Mouse (Mus musculus) ES-Bruce4 (cell line): ENCODE results near the gene Abl2. TPM values are rescaled to one million over a fixed set of nuclear protein-coding genes. Genes with fewer than 3 reads are reported as not detected.

Experiments used
- H3K27ac ChIP-seq: 2 replicates; pipeline ENCODE4 v1.5.1; 2012; ENCODE audit warnings: low read length, inconsistent platforms; ENCODE audit not compliant: insufficient read depth
- H3K27me3 ChIP-seq: 2 replicates; pipeline ENCODE4 v1.6.1; 2012; ENCODE audit warnings: mild to moderate bottlenecking, low read length, inconsistent platforms; ENCODE audit not compliant: control insufficient read depth, poor library complexity, insufficient read depth, severe bottlenecking
- H3K36me3 ChIP-seq: 2 replicates; pipeline ENCODE4 v1.6.1; 2012; ENCODE audit warnings: inconsistent platforms, mild to moderate bottlenecking, low read length, moderate library complexity; ENCODE audit not compliant: control insufficient read depth, poor library complexity, insufficient read depth, severe bottlenecking
- H3K4me1 ChIP-seq: one replicate; pipeline ENCODE4 v1.8.1; 2011; ENCODE audit warnings: low read length; ENCODE audit not compliant: control insufficient read depth, insufficient read depth
- H3K4me3 ChIP-seq: 2 replicates; pipeline ENCODE4 v1.5.1; 2011; ENCODE audit warnings: low read depth, mild to moderate bottlenecking, low read length
- H3K9ac ChIP-seq: 2 replicates; pipeline ENCODE4 v1.6.1; 2012; ENCODE audit warnings: low read depth, mild to moderate bottlenecking, inconsistent platforms; ENCODE audit not compliant: poor library complexity, severe bottlenecking
- H3K9me3 ChIP-seq: replicated peaks from 2 replicates; pipeline ENCODE4 v1.6.1; 2012; ENCODE audit warnings: mild to moderate bottlenecking, low read length, inconsistent platforms; ENCODE audit not compliant: control insufficient read depth, poor library complexity, insufficient read depth, severe bottlenecking
- CTCF ChIP-seq: IDR thresholded peaks from one replicate; pipeline ENCODE4 v1.8.1; 2011; ENCODE audit warnings: low read depth, low read length
- EP300 ChIP-seq: IDR thresholded peaks from 2 replicates; pipeline ENCODE4 v1.6.1; 2011; ENCODE audit warnings: low read depth, low read length; ENCODE audit not compliant: insufficient read depth
- POLR2A ChIP-seq: IDR thresholded peaks from one replicate; pipeline ENCODE4 v1.8.1; 2011; ENCODE audit warnings: low read length; ENCODE audit not compliant: insufficient read depth
- polyA plus RNA-seq: library from polyadenylated mRNA; stranded (reverse); fragments of >200 nt; gene quantifications from 2 replicates; pipeline ENCODE4 v1.2.4, GENCODE M21; 2011; ENCODE audit warnings: low read depth; ENCODE audit not compliant: missing spikeins, insufficient read depth, insufficient read length

Abl2 gene
- polyA plus RNA-seq, 1 experiment = 49.7 TPM

- Histone ChIP-seq H3K27ac (no peak overlapping the region), H3K36me3 (peaks cover 7% of the 10 kb centered on the region), H3K4me3 (no peak overlapping the region), H3K9me3 (no peaks in the 10 kb centered on the region), H3K9ac (no peak overlapping the region), H3K4me1 (peaks cover 2% of the 10 kb centered on the region), H3K27me3 (no peaks in the 10 kb centered on the region)
- TF ChIP-seq POLR2A (no peak), EP300 (no peak), CTCF (no peak)
Observed at GRCm38 (mm10) chr1:156617811-156618210, 59.2 kb downstream of the Abl2 start.

- Histone ChIP-seq H3K36me3 (peaks cover 18% of the 10 kb centered on the region), H3K27ac (no peak overlapping the region), H3K9me3 (no peaks in the 10 kb centered on the region), H3K4me3 (no peak overlapping the region), H3K27me3 (no peaks in the 10 kb centered on the region), H3K4me1 (peaks cover 2% of the 10 kb centered on the region), H3K9ac (no peak overlapping the region)
- TF ChIP-seq CTCF = no peak
- no peak for TF ChIP-seq EP300
- no peak for TF ChIP-seq POLR2A
Observed at GRCm38 (mm10) chr1:156620292-156620909, 61.8 kb downstream of the Abl2 start.

GRCm38 (mm10) chr1:156620951-156621350 is 62.4 kb downstream of the Abl2 start:
- TF ChIP-seq POLR2A = no peak
- TF ChIP-seq EP300 = no peak
- no peak for TF ChIP-seq CTCF
- peaks cover 19% of the 10 kb centered on the region for H3K36me3 ChIP-seq

DNA sequence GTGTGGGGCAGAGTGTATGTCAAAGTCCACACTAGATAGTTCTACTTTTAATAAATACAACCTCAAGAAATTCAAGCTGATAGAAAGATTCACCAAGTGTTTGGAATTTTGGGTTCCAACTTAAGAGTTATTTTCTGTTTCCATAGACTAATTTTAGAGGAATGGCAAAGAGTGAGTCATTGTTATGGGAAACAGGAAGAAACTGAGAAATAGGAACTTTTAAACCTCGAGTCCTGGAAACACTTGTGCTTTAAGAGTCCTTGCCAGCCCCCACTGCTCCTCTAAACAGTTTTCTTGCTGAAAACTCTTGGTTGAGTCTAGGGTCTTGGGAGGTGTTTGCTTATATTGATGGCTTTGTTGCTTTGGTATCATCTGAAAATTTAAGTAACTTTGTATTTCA is 65.6 kb downstream of the Abl2 start:
- H3K27ac ChIP-seq = no peak overlapping the region
- peaks cover 22% of the 10 kb centered on the region for H3K36me3 ChIP-seq
- TF ChIP-seq EP300 (no peak), POLR2A (no peak), CTCF (no peak)
- no peaks in the 10 kb centered on the region for H3K4me1 ChIP-seq
- no peak overlapping the region for H3K9ac ChIP-seq
- no peaks in the 10 kb centered on the region for H3K9me3 ChIP-seq
- no peaks in the 10 kb centered on the region for H3K27me3 ChIP-seq
- H3K4me3 ChIP-seq = no peak overlapping the region

More at GRCm38 (mm10) chr1:156620951-156621350, 62.4 kb downstream of the Abl2 start:
- Histone ChIP-seq H3K4me3 (no peak overlapping the region), H3K4me1 (peaks cover 2% of the 10 kb centered on the region), H3K27me3 (no peaks in the 10 kb centered on the region), H3K9me3 (no peaks in the 10 kb centered on the region), H3K9ac (no peak overlapping the region), H3K27ac (no peak overlapping the region)

DNA sequence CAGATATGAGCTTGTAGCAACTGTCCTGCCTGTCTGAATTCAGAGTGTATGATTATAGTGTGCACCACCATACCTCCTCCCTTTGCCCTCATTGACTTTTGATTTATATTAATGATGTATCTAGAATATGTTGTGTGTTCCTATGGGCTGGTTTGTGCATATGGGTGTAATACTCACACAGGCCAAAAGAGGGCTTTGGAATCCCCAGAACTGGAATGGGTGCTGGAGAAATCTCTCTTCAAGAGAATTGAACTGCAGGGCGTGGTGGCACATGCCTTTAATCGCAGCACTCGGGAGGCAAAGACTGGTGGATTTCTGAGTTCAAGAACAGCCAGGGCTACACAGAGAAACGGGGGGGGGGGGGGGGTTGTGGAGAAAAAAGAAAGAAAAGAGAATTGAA is 68.1 kb downstream of the Abl2 start:
- no peak overlapping the region for H3K4me3 ChIP-seq
- no peak overlapping the region for H3K27ac ChIP-seq
- H3K9me3 ChIP-seq = no peaks in the 10 kb centered on the region
- H3K9ac ChIP-seq = no peak overlapping the region
- no peaks in the 10 kb centered on the region for H3K4me1 ChIP-seq
- H3K36me3 ChIP-seq = peaks cover 38% of the 10 kb centered on the region
- TF ChIP-seq CTCF = no peak
- H3K27me3 ChIP-seq = no peaks in the 10 kb centered on the region

- H3K27ac ChIP-seq = no peak overlapping the region
- H3K36me3 ChIP-seq = peaks cover 47% of the 10 kb centered on the region
- H3K9me3 ChIP-seq = no peaks in the 10 kb centered on the region
- no peak overlapping the region for H3K9ac ChIP-seq
- no peaks in the 10 kb centered on the region for H3K27me3 ChIP-seq
- H3K4me1 ChIP-seq = no peaks in the 10 kb centered on the region
- TF ChIP-seq POLR2A (no peak), EP300 (no peak), CTCF (no peak)
- H3K4me3 ChIP-seq = no peak overlapping the region
Observed at GRCm38 (mm10) chr1:156629984-156630383, 71.4 kb downstream of the Abl2 start.
